ENCODE assay signal across 8 mouse cellular contexts in genomic region chr4:155283001-155283503, GRCm38 (mm10). TPM values are rescaled to one million over a fixed set of nuclear protein-coding genes. Genes with fewer than 3 reads are reported as not detected.
DNase-seq lines count a peak whose midpoint lies in the region; ATAC-seq and TF ChIP-seq lines count a peak whose summit lies in the region.

No protein-coding gene starts in this region.

- TF ChIP-seq CTCF in cerebellum, adult 2 months (IDR thresholded peaks at IDR 0.05; ENCODE audit: borderline replicate concordance, insufficient read depth, low read depth, low read length): no peak

- no peaks in the 10 kb centered on the region for H3K36me3 ChIP-seq in embryonic facial prominence, embryonic 14.5 days (ENCODE audit: control insufficient read depth, insufficient read depth, low read length)
- H3K36me3 ChIP-seq in limb, embryonic 12.5 days: no peaks in the 10 kb centered on the region

- H3K4me3 ChIP-seq in cerebellum, adult 2 months (replicated peaks; ENCODE audit: insufficient read depth, low read depth, low read length): no peak overlapping the region
- peak overlapping the region; percentile 16 for H3K4me3 ChIP-seq in embryonic facial prominence, embryonic 14.5 days (ENCODE audit: low read depth, low read length)
- H3K4me3 ChIP-seq in limb, embryonic 12.5 days (replicated peaks): peak overlapping the region; percentile 31

- intact Hi-C loops in heart, postnatal 10 days (cut with DNase I): no loop called here

- H3K27ac ChIP-seq in cerebellum, adult 2 months (ENCODE audit: insufficient read depth, low read length): peak overlapping the region; percentile 94
- peak overlapping the region; percentile 98 for H3K27ac ChIP-seq in embryonic facial prominence, embryonic 14.5 days (replicated peaks; ENCODE audit: low read depth, low read length)
- H3K27ac ChIP-seq in limb, embryonic 12.5 days: peak overlapping the region; percentile 100

- no peaks in the 10 kb centered on the region for H3K9me3 ChIP-seq in embryonic facial prominence, embryonic 14.5 days (ENCODE audit: control insufficient read depth, low read length)
- H3K9me3 ChIP-seq in limb, embryonic 12.5 days: no peaks in the 10 kb centered on the region

- H3K4me1 ChIP-seq in cerebellum, adult 2 months (ENCODE audit: control insufficient read depth, insufficient read depth, low read length): peaks cover 72% of the 10 kb centered on the region
- peaks cover 61% of the 10 kb centered on the region for H3K4me1 ChIP-seq in embryonic facial prominence, embryonic 14.5 days (ENCODE audit: control insufficient read depth, insufficient read depth, low read length)
- H3K4me1 ChIP-seq in limb, embryonic 12.5 days (replicated peaks): peaks cover 82% of the 10 kb centered on the region

- WGBS in cerebellum, adult 2 months: 29% methylated on average over 11 of the region's 11 CpGs
- 6% methylated on average over 10 of the region's 11 CpGs for WGBS in embryonic facial prominence, embryonic 14.5 days
- WGBS in limb, embryonic 12.5 days: under 1% methylated on average over 11 of the region's 11 CpGs

- H3K9ac ChIP-seq in embryonic facial prominence, embryonic 14.5 days (ENCODE audit: low read depth, low read length): peak overlapping the region; percentile 51
- peak overlapping the region; percentile 45 for H3K9ac ChIP-seq in limb, embryonic 12.5 days (replicated peaks)

- no peak for DNase-seq in cerebellum, adult 2 months
- DNase-seq in cerebellum, adult 9-11 months: no peak
- DNase-seq in embryonic facial prominence, embryonic 14.5 days (ENCODE audit: low spot score): peak; percentile 95
- peak; percentile 51 to 61 for DNase-seq in heart, postnatal 10 days
- DNase-seq in cerebellum, postnatal 25 days: no peak
- DNase-seq in ovary, postnatal 36 days (ENCODE audit: low spot score): no peak
- no peak for DNase-seq in thymus, postnatal 25 days

- ATAC-seq in embryonic facial prominence, embryonic 14.5 days (ENCODE audit: low read depth): peak; percentile 85
- ATAC-seq in limb, embryonic 12.5 days (ENCODE audit: insufficient number of reproducible peaks, insufficient read depth, low FRiP score, low TSS enrichment, low read depth): peak; percentile 86

- H3K4me2 ChIP-seq in embryonic facial prominence, embryonic 14.5 days (ENCODE audit: low read depth, low read length): peak overlapping the region; percentile 50
- H3K4me2 ChIP-seq in limb, embryonic 12.5 days: peak overlapping the region; percentile 59

- no peak for TF ChIP-seq POLR2A in cerebellum, adult 2 months (IDR thresholded peaks at IDR 0.05; ENCODE audit: borderline replicate concordance, insufficient read depth, low read length)

- H3K27me3 ChIP-seq in cerebellum, adult 2 months (ENCODE audit: control insufficient read depth, insufficient read depth, low read length): no peaks in the 10 kb centered on the region
- H3K27me3 ChIP-seq in embryonic facial prominence, embryonic 14.5 days (replicated peaks; ENCODE audit: control insufficient read depth, insufficient read depth, low read length): no peaks in the 10 kb centered on the region
- H3K27me3 ChIP-seq in limb, embryonic 12.5 days: no peaks in the 10 kb centered on the region

RNA-seq across cellular contexts. Expression of gene Faap20, which starts 33.5 kb away (rescaled TPM):
- polyA plus RNA-seq in cerebellum, adult 2 months (2012; rRNA removed): 94.5 and 109 TPM in 2 replicates
- polyA plus RNA-seq in embryonic facial prominence, embryonic 14.5 days (2014; fragmentation: Nextera tagmentation; extraction: Ambion mirVana): 66.1 and 68.5 TPM in 2 replicates
- total RNA-seq in heart, postnatal 10 days (2021): 10 to 100 TPM; 25.7 to 28.2 TPM
- 96.0 and 99.2 TPM in 2 replicates for polyA plus RNA-seq in limb, embryonic 12.5 days (2016; fragmentation: Nextera tagmentation; extraction: Ambion mirVana)

Comparison
In these comparisons a context has a peak if more than half of its experiments do, and no peak if none do; other contexts are left out.
1. DNase-seq: peak in embryonic facial prominence, embryonic 14.5 days (single experiment) and heart, postnatal 10 days (2 of 2); none in cerebellum, adult 2 months (0 of 2), cerebellum, adult 9-11 months (single experiment), cerebellum, postnatal 25 days (0 of 2), ovary, postnatal 36 days (single experiment) and thymus, postnatal 25 days (single experiment).
2. Peak in every context shown above with its lines, with median percentiles within 50 percentile points of each other: H3K27ac ChIP-seq.